Mouse (Mus musculus) adrenal gland, adult (tissue): ENCODE results near the gene Ctcfl.
A peak's percentile ranks its signal among the peaks of the same experiment; 100 is the strongest.

Experiments used
- DNase-seq, 2 experiments: peaks; one replicate each; pipeline ENCODE4 v3.0.0; 2022 to 2023; ENCODE audit warnings: low spot score in 1 of 2; ENCODE audit not compliant: inconsistent age in 2 of 2

Gene Ctcfl

GRCm38 (mm10) chr2:173049817-173050216 is 69.5 kb downstream of the Ctcfl start:
- peak in 1 of 2 experiments; percentile 70 for DNase-seq

GRCm38 (mm10) chr2:173049231-173049630 is 70.1 kb downstream of the Ctcfl start:
- DNase-seq: no peak

- no peak for DNase-seq
Measured at GRCm38 (mm10) chr2:173048041-173048745, 71.1 kb downstream of the Ctcfl start.

GRCm38 (mm10) chr2:173047471-173047870 is 71.9 kb downstream of the Ctcfl start:
- DNase-seq: no peak

- DNase-seq: no peak
Measured at GRCm38 (mm10) chr2:173046582-173047297, 72.6 kb downstream of the Ctcfl start.

- peak; percentile 93 to 97 for DNase-seq
Measured at GRCm38 (mm10) chr2:173044198-173044970, 74.9 kb downstream of the Ctcfl start.
